Mouse (Mus musculus) NIH3T3 (cell line): ENCODE measurements around the gene Pjvk.
"Not testable (repeated sequence)": the region's sequence is repeated elsewhere in the genome, so short reads cannot be mapped to it uniquely, and the experiment has no call there.

Experiments used
- DNase-seq: peaks from one replicate; pipeline ENCODE4 v3.0.0-alpha.2; 2012; ENCODE audit warnings: low read depth

Gene Pjvk

GRCm38 (mm10) chr2:76647883-76648570, at the start of gene Pjvk, which contains the start of gene Prkra:
Gene Pjvk (plus strand): TSS chr2:76648476.
Gene Prkra (minus strand): TSS chr2:76648015.
- DNase-seq = peak; percentile 99

DNA sequence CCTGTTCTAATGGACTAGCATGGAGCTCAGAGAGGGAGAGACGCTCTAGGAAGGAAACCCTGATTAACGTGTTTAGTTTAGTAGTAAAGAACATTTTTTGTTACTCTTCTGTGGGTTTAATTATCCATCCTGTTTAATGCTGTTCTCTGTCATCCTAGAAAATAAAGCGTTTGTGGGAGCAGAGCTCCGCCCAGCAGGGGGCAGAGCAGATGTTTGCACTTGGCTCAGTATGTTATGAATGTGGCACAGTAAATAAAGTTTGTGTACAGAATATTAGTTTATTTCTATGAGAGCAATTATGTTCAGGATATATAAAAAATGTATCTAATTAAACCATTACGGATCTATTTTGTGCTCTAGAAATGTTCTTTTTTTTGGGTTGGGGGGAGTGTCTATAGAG, 49.1 kb upstream of the Pjvk start:
- DNase-seq = peak; percentile 39

- DNase-seq = no peak
Measured at GRCm38 (mm10) chr2:76602256-76602655, 46.0 kb upstream of the Pjvk start.

- peak; percentile 17 for DNase-seq
Measured at GRCm38 (mm10) chr2:76606704-76607103, 41.6 kb upstream of the Pjvk start.

GRCm38 (mm10) chr2:76610326-76611104, 37.8 kb upstream of the Pjvk start:
- DNase-seq = peak; percentile 4

DNA sequence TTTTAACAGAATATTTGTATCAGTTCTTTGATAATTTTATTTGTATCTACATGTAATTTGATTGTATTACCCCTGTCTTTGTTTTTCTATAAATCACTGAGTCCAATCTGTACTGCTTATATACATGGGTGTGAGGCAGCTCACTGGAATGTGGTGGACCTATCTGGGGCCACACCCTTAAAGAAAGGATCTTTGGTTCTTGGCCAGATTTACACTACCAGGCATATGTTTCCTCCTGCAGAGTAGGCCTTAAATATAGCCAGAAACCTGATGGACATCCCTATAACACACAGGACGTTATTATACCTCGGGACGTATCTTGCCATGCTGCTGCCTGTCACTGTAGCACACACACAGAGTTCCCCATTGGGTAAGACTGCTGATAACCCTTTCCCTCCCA, 36.3 kb upstream of the Pjvk start:
- no peak for DNase-seq

DNA sequence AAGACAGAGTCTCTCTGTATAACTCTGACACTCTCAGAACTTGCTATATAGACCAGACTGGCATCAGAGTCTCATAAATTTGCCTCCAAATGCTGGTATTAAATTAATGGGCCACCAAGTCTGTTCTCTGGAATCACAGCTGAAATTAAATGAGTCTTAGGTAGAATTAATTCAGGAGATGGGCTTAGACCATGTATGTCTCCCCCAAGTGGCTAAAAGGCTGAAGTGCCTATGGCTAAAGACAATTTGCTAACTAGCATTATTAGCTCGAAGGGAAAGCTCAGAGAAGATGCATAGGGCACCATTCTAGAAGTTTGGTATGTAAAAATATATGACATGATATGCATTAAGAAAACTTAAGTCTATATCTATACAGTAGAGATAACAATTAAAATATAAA, 30.2 kb upstream of the Pjvk start:
- peak; percentile 78 for DNase-seq

DNA sequence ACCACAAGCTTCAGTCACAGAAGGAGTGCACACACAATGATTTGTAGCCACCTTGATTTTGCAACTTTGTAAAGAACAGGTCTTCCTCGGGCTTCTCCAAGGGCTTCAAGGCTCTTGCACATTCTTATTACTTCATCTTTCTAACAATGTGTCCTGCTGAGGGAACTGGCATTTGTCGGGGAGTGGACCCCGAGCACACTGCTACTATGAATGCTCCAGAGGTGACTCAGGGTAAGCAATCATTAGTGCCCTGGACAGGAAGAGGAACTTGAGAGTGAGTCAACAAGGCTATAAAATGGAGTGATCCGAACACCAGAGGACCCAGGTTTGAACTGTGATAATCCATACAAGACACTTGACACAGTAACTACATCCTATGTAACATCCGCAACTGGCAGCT, 28.1 kb upstream of the Pjvk start:
- no peak for DNase-seq

- DNase-seq = no peak
Measured at GRCm38 (mm10) chr2:76621724-76622123, 26.6 kb upstream of the Pjvk start.

DNA sequence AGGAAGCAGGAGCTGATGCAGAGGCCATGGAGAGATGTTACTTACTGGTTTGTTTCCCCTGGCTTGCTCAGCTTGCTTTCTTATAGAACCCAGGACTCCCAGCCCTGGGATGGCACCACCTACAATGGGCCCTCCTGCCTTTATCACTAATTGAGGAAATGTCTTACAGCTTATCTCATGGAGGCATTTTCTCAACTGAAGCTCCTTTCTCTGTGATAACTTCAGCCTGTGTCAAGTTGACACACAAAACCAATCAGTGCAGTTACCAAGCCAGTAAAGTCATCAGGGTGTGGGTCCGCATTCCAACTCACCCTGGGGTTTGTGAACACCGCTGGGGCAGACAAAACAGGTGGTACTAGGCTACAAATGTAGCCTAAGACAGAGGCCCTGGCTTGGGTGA, 26.0 kb upstream of the Pjvk start:
- DNase-seq = not testable (repeated sequence)

DNA sequence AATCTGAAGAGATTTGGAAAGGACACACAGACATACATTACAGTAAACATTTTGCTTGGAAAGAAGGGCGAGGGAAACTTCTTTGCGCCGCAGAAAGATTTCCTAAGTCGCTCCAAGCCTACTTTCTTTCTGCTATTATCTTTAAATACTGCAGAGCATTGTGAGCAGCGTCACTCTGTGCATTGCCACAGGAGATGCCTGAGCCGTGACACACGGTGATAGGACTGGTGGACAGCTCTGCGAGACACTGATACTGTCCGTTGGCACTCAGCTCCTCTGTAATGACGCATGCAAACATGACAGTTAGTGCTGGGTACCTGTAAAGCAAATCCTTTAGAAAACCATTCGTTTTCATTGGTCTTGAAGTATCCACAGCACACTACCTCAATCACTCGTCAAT, 18.0 kb upstream of the Pjvk start:
- DNase-seq = no peak

DNA sequence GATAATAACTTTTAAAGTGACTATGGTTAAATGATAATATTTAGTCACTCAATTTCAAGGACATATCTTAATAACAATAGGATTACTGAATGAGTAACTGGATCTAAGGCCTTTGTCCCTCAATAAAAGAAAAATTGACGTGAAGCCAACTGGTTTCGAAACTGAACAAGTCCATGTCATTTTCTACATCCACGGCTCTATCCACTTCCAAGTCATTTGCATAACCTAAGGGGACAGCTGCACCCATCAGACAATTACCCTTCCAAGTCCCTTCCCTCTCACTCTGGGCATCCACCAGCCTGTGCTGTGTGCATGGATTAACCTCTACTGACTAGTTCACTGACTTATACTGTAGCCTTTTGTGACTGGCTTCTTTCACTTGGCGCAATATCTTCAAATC, 16.7 kb upstream of the Pjvk start:
- DNase-seq = no peak

GRCm38 (mm10) chr2:76639637-76640036, 8.6 kb upstream of the Pjvk start:
- no peak for DNase-seq

GRCm38 (mm10) chr2:76643801-76644200, 4.5 kb upstream of the Pjvk start:
- no peak for DNase-seq

DNA sequence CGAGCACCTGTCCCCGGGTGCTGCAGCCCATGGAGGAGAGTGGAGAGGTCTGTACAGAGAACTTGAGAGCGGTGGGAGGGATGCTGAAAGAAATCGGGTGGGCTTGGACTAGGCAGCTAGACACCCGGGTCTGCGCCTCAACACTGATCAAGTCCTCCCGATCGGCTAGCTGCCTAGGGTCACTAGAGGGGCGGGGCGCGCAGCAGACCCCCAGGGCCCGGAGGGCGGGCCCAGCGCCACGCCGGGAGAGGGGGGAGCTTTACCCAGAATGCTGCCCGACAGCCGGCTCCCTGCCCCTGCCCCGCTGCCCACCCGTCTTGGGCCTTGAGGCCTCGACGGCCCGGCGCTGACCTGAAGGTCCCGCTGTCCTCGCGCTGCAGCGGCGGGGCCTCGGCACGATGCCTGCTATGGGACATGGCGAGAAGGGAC, 821 bp upstream of the Pjvk start:
- DNase-seq = no peak

DNA sequence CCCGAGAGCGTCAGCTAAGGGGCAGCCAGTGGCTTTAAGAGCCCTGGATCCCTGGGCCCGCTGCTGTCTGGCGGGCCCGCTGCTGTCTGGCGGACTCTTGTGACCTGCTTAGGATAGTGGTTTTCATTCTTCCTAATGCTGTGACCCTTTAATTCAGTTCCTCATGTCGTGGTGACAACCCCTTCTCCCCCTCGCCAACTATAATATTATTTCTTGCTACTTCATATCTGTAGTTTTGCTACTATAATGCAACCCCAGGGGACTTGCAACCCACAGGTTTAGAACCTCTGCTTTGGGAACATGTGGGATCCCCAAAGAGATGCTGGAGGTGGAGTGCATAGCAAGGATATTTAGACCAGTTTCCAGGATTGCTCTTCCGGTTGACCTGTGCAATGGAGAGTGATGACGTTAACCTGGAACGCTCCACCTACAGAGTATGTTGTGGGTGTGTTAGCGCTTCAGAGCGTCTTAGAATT, 428 bp downstream of the Pjvk start:
- DNase-seq = no peak

DNA sequence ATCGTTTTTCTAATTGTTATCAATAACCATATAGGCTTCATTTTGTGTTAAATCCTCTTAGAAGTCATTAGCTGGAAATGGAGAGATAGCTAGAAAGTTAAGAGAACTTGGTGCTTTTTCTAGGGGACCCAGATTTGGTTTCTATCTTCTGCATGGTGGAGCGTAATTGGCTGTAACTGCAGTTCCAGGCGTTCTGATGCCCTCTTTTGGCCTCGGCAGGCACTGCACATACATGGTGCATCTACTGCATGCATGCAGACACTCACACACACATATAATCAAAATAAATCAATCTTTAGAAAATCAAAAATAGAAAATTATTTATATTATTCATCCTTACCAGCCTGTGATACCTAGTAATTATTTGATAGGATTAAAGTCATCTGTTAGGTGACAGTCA, 4.8 kb downstream of the Pjvk start:
- no peak for DNase-seq

DNA sequence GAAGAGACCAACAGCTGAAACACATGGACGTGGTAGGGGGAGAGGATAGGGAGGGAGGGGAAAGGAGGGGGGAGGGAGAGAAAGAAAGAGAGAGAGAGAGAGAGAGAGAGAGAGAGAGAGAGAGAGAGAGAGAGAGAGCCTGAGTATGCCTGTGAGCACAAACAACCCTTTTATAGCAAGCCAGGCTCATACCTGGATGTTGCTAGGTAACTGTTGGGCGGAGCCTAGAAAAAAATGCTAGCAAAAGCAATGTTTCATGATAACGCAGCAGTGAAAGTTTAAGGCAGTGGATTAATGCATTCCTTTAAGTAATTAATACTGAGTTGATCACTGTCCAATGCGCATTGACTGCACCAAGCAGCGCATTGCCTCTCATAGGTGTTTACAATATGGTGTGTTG, 6.4 kb downstream of the Pjvk start:
- DNase-seq = no peak

- DNase-seq = no peak
Measured at GRCm38 (mm10) chr2:76655444-76655843, 7.2 kb downstream of the Pjvk start.

GRCm38 (mm10) chr2:76655982-76656381, 7.7 kb downstream of the Pjvk start:
- peak; percentile 56 for DNase-seq

DNA sequence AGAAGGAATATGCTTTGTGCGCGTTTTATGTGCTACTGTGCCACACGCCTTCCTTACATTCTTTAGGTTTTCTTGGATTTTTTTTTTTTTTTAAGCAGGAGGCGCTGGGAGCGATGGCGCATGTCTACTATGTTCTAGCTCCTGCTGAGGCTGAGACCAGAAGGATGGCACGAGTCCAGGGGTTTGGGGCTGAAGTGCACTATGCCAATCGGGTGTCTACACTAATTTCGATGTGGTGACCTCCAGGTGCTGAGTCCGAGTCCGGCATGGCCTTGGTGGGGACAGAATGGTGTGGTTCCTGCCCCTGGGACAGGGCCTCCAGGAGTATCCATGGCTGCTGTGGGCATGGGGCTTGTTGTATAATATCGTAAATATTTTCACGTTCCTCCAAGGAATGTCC, 10.3 kb downstream of the Pjvk start:
- no peak for DNase-seq

DNA sequence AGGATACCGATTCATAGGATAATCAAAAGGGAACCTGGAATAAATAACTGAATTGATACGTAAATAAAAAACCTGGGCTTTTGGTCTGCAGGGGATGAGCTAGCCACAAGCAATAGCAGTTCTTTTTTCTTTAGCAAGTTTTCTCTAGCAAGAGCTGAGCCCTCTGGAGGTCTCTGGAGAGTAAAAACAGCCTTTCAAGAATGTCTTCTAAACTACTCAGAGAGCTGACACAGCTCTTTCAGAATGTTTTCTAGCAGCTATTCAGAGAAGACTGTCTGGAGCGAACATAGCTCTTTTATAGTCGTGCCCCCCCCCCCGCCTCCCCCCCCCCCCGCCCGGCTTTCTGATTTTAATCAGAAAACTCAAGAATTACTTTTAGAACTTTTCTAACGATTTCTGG, 11.1 kb downstream of the Pjvk start:
- DNase-seq = peak; percentile 48

DNA sequence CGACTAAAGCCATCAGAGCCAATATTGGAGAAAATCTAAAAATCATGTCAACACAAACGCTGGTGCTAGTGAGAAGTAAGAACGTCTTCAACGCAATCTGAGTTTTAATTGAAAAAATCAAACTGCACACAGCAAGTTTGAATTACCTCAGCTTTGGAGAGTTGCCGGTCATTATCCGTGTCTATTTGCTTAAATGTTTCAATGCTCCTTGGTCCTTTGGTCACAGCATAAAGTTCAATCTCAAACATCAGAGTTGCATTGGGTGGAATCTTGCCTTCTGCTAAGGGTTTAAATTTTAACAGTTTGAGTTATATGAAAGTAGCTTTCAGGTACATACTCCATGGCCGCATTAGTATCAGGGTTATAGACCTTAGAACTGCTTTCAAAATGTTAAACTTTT, 17.3 kb downstream of the Pjvk start:
- no peak for DNase-seq
